Mouse (Mus musculus) left cerebral cortex, adult 11 months (tissue): ENCODE data around the gene Arhgap21.

Experiments
- DNase-seq: peaks from one replicate; pipeline ENCODE4 v3.0.0; 2022; ENCODE audit warnings: low spot score

Arhgap21 gene

GRCm38 (mm10) chr2:20966176-20967100, 2.2 kb downstream of the Arhgap21 start:
- DNase-seq = no peak

- no peak for DNase-seq
Measured at GRCm38 (mm10) chr2:20965361-20965760, 3.3 kb downstream of the Arhgap21 start.

- no peak for DNase-seq
Measured at GRCm38 (mm10) chr2:20964461-20964860, 4.2 kb downstream of the Arhgap21 start.

- DNase-seq = no peak
Measured at GRCm38 (mm10) chr2:20963226-20963805, 5.4 kb downstream of the Arhgap21 start.

GRCm38 (mm10) chr2:20962284-20962683, 6.4 kb downstream of the Arhgap21 start:
- DNase-seq = no peak

- no peak for DNase-seq
Measured at GRCm38 (mm10) chr2:20961825-20962224, 6.9 kb downstream of the Arhgap21 start.

- no peak for DNase-seq
Measured at GRCm38 (mm10) chr2:20961295-20961694, 7.4 kb downstream of the Arhgap21 start.

- DNase-seq = no peak
Measured at GRCm38 (mm10) chr2:20960668-20961035, 8.0 kb downstream of the Arhgap21 start.

GRCm38 (mm10) chr2:20959906-20960667, 8.6 kb downstream of the Arhgap21 start:
- no peak for DNase-seq

- DNase-seq = no peak
Measured at GRCm38 (mm10) chr2:20959045-20959444, 9.6 kb downstream of the Arhgap21 start.

- no peak for DNase-seq
Measured at GRCm38 (mm10) chr2:20957995-20958394, 10.7 kb downstream of the Arhgap21 start.

- no peak for DNase-seq
Measured at GRCm38 (mm10) chr2:20956716-20957115, 12.0 kb downstream of the Arhgap21 start.

- no peak for DNase-seq
Measured at GRCm38 (mm10) chr2:20955996-20956395, 12.7 kb downstream of the Arhgap21 start.

GRCm38 (mm10) chr2:20955376-20955775, 13.3 kb downstream of the Arhgap21 start:
- DNase-seq = no peak

GRCm38 (mm10) chr2:20952716-20953115, 16.0 kb downstream of the Arhgap21 start:
- no peak for DNase-seq

- DNase-seq = no peak
Measured at GRCm38 (mm10) chr2:20949168-20949567, 19.5 kb downstream of the Arhgap21 start.

GRCm38 (mm10) chr2:20947036-20947435, 21.6 kb downstream of the Arhgap21 start:
- no peak for DNase-seq

GRCm38 (mm10) chr2:20945596-20945995, 23.1 kb downstream of the Arhgap21 start:
- DNase-seq = no peak

GRCm38 (mm10) chr2:20943730-20944454, 24.8 kb downstream of the Arhgap21 start:
- no peak for DNase-seq

GRCm38 (mm10) chr2:20943222-20943621, 25.5 kb downstream of the Arhgap21 start:
- DNase-seq = peak; percentile 40

- DNase-seq = no peak
Measured at GRCm38 (mm10) chr2:20942434-20943198, 26.1 kb downstream of the Arhgap21 start.
